Mouse (Mus musculus): ENCODE results near the gene C5ar1. TPM values are rescaled to one million over a fixed set of nuclear protein-coding genes. Genes with fewer than 3 reads are reported as not detected.

C5ar1 gene
- polyA plus RNA-seq, 1 experiment from 2014 or later: 2.4 TPM

DNA sequence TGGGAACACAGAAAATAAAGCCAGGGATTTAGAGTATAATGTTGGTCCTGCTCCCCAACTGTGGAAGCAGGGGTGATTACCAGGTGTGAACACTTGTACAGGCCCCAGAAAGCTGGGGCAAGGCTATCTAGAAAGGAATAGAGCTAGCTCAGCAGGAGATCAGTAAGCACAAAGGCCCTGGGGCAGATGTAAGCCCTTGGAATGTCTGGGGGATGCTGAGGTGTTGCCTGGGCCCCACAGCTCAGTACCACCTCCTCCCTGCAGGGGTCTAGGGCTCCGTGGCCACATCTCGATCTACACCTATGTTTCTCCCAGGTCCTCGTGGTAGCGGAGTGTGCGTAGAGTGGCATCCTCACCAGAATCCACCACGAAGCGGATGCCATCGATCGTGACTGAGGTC is 45.4 kb downstream of the C5ar1 start:
- Histone ChIP-seq H3K27me3 (replicated peaks; ENCODE audit: control insufficient read depth, insufficient read depth, low read length) (no peaks in the 10 kb centered on the region), H3K9ac (ENCODE audit: low read depth, low read length) (no peak overlapping the region), H3K4me3 (ENCODE audit: low read length) (no peak overlapping the region), H3K4me2 (ENCODE audit: low read length) (no peak overlapping the region), H3K27ac (ENCODE audit: low read depth, low read length) (no peak overlapping the region), H3K36me3 (ENCODE audit: control insufficient read depth, insufficient read depth, low read length) (peaks cover 31% of the 10 kb centered on the region), H3K9me3 (ENCODE audit: control insufficient read depth, low read length) (no peaks in the 10 kb centered on the region), H3K4me1 (ENCODE audit: control insufficient read depth, insufficient read depth, low read depth, low read length) (no peaks in the 10 kb centered on the region)
- no peak for ATAC-seq
- 93% methylated on average over 9 of the region's 9 CpGs for WGBS

DNA sequence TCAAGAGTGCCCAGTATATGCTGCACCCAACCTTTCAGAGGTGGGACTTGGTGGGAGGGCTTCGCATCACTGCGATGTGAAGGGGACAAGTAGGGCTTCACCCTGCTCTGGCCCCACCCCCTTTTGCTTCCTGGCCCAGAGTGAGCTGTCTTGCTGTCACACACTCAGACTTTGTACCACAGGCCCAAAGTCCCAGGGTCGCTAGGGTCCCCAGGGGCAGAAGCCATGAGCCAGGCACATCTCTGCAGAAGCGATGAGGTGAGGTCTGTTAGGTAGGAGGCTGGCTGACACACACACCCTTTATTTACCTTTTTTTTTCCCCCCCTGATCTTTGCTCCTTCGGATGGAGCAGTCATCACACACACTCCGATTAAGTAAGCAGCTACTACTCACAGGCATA is 46.1 kb downstream of the C5ar1 start:
- no peaks in the 10 kb centered on the region for H3K27me3 ChIP-seq (replicated peaks; ENCODE audit: control insufficient read depth, insufficient read depth, low read length)
- H3K9me3 ChIP-seq (ENCODE audit: control insufficient read depth, low read length): no peaks in the 10 kb centered on the region
- ATAC-seq: no peak
- no peak overlapping the region for H3K4me2 ChIP-seq (ENCODE audit: low read length)
- 86% methylated on average over 6 of the region's 6 CpGs for WGBS
- H3K36me3 ChIP-seq (ENCODE audit: control insufficient read depth, insufficient read depth, low read length): peaks cover 30% of the 10 kb centered on the region
- H3K9ac ChIP-seq (ENCODE audit: low read depth, low read length): no peak overlapping the region
- no peak overlapping the region for H3K27ac ChIP-seq (ENCODE audit: low read depth, low read length)
- H3K4me1 ChIP-seq (ENCODE audit: control insufficient read depth, insufficient read depth, low read depth, low read length): no peaks in the 10 kb centered on the region
- H3K4me3 ChIP-seq (ENCODE audit: low read length): no peak overlapping the region

DNA sequence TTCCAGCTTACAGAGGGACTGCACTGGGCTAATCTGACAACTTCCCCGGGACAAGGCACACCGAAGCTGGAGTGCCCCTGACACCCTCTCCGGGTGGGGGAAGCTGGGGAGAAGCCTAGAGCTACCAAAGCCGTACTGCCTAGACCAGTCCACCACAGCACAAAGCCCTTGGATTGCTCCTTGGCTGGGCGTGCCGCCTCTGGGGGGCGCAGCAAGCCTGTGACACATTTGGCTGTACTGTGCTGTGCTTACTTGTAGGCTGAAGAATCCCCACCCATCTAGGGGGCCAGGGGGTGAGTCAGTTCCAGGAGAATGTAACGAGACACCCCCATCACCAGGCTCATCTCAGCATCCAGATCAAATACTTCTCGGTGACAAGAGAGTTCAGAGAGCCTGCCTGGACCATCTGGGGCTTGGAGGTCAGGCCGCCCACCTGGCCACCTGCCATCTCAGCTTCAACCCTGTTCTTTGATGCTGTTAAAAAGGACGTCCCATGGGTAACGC is 48.4 kb downstream of the C5ar1 start:
- Histone ChIP-seq H3K4me3 (ENCODE audit: low read length) (no peak overlapping the region), H3K27ac (ENCODE audit: low read depth, low read length) (no peak overlapping the region), H3K9ac (ENCODE audit: low read depth, low read length) (no peak overlapping the region), H3K27me3 (replicated peaks; ENCODE audit: control insufficient read depth, insufficient read depth, low read length) (no peaks in the 10 kb centered on the region), H3K36me3 (ENCODE audit: control insufficient read depth, insufficient read depth, low read length) (peaks cover 23% of the 10 kb centered on the region), H3K4me2 (ENCODE audit: low read length) (no peak overlapping the region), H3K4me1 (ENCODE audit: control insufficient read depth, insufficient read depth, low read depth, low read length) (no peaks in the 10 kb centered on the region), H3K9me3 (ENCODE audit: control insufficient read depth, low read length) (no peaks in the 10 kb centered on the region)
- 77% methylated on average over 12 of the region's 12 CpGs for whole genome bisulfite sequencing
- ATAC-seq: no peak

DNA sequence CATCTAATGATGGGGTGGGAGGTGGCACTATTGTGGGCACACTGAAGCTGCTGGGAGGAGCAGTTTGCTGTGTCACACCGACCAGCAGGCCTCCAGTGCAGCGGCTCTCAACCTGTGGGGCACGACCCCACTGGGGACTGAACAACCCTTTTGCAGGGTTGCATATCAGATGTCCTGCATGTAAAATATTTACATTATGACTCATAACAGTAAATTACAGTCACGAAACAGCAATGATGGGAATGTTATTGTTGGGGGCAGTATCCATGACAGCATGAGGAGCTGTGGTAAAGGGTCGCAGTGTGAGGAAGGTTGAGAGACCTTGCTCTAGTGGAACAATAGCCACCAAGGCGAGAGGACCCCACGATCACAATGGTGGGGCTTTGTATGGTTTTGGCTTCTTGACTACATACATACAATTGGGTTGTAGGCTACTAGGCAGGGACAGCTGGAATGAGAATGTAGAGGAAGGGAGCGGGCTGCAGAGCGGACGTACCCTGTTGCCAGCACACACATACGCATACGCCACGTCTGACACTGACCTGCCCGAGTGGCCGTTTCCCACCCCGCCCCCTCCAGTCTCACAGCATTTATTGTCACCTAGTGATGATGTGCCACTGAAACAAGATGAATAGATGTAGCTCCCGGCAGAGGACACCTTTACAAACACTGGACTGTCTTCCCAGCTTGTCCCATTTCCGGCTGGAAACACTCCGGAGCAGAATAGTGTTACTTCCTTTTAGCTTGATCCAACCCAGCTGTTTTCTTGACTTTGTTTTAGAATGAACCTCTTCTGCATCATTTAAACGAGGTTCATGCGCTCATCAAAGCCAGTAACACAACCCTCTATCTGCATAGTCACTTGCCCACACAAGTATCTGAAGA is 50.3 kb downstream of the C5ar1 start:
- Histone ChIP-seq H3K9me3 (ENCODE audit: control insufficient read depth, low read length) (no peaks in the 10 kb centered on the region), H3K9ac (ENCODE audit: low read depth, low read length) (no peak overlapping the region), H3K4me2 (ENCODE audit: low read length) (no peak overlapping the region), H3K4me3 (ENCODE audit: low read length) (no peak overlapping the region), H3K36me3 (ENCODE audit: control insufficient read depth, insufficient read depth, low read length) (peaks cover 22% of the 10 kb centered on the region), H3K4me1 (ENCODE audit: control insufficient read depth, insufficient read depth, low read depth, low read length) (no peaks in the 10 kb centered on the region), H3K27me3 (replicated peaks; ENCODE audit: control insufficient read depth, insufficient read depth, low read length) (no peaks in the 10 kb centered on the region), H3K27ac (ENCODE audit: low read depth, low read length) (no peak overlapping the region)
- WGBS: 89% methylated on average over 21 of the region's 21 CpGs
- no peak for ATAC-seq

DNA sequence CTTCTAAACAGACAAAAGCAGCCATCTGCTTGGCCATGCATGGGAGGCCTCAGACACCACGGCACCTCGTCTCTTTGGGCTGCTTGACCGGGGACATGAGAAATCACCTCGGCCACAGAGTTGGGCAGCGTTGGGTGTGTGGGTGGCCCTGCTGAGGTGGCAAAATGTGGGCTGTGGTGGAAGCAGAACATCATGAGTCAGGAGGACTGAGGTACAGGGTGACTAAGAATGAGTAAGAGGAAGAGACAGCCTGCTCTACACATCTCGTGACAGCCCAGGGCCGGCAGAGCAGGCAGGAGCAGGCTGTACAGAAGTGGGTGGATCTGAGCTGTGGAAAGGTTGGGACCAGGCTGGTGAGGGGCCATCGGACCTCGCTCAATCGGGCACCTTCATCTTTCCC is 51.8 kb downstream of the C5ar1 start:
- 82% methylated on average over 10 of the region's 10 CpGs for WGBS
- Histone ChIP-seq H3K27ac (ENCODE audit: low read depth, low read length) (no peak overlapping the region), H3K36me3 (ENCODE audit: control insufficient read depth, insufficient read depth, low read length) (peaks cover 27% of the 10 kb centered on the region), H3K4me2 (ENCODE audit: low read length) (no peak overlapping the region), H3K9ac (ENCODE audit: low read depth, low read length) (no peak overlapping the region), H3K27me3 (replicated peaks; ENCODE audit: control insufficient read depth, insufficient read depth, low read length) (no peaks in the 10 kb centered on the region), H3K9me3 (ENCODE audit: control insufficient read depth, low read length) (no peaks in the 10 kb centered on the region), H3K4me1 (ENCODE audit: control insufficient read depth, insufficient read depth, low read depth, low read length) (no peaks in the 10 kb centered on the region), H3K4me3 (ENCODE audit: low read length) (no peak overlapping the region)
- no peak for ATAC-seq

DNA sequence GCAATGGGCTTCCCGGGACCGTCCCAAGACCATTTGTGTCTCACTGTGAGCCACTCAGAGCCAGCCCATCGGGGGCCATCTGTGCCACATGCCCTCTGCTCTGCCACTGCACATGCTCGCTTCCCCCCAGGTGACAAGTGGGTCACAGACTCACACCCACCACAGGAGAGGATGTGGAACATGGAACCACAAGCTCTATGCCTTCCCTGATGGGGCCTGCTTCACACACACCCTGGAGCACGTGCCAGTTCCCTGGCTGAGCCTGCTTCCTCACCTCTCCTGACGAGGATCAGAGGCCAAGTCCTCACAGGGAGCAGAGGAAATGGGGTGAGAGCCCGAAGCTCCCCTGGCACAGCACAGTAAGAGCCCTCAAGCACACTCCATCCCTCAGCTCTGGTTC is 52.3 kb downstream of the C5ar1 start:
- Histone ChIP-seq H3K9me3 (ENCODE audit: control insufficient read depth, low read length) (no peaks in the 10 kb centered on the region), H3K27ac (ENCODE audit: low read depth, low read length) (no peak overlapping the region), H3K4me2 (ENCODE audit: low read length) (no peak overlapping the region), H3K4me1 (ENCODE audit: control insufficient read depth, insufficient read depth, low read depth, low read length) (no peaks in the 10 kb centered on the region), H3K27me3 (replicated peaks; ENCODE audit: control insufficient read depth, insufficient read depth, low read length) (no peaks in the 10 kb centered on the region), H3K4me3 (ENCODE audit: low read length) (no peak overlapping the region), H3K9ac (ENCODE audit: low read depth, low read length) (no peak overlapping the region), H3K36me3 (ENCODE audit: control insufficient read depth, insufficient read depth, low read length) (peaks cover 27% of the 10 kb centered on the region)
- ATAC-seq: no peak
- 86% methylated on average over 7 of the region's 7 CpGs for WGBS

DNA sequence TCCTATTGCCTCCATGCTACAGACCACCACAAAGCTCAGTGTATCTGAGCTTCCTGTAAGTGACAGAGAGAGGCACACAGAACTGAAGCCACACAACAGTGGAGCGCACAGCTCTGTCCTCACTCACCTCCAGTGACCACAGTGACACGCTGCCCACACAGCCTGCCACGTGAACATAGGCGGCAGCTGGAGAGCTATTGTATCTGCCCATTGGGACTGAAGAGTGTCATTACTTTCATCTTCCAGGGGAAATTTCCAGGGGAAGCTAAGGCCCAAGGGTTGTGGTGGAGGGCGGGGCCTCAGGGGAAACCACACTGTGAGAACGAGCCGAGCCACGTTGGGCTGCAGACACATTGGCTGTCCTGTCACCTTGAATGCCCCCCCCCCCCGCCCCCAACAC is 54.5 kb downstream of the C5ar1 start:
- Histone ChIP-seq H3K36me3 (ENCODE audit: control insufficient read depth, insufficient read depth, low read length) (peaks cover 22% of the 10 kb centered on the region), H3K27me3 (replicated peaks; ENCODE audit: control insufficient read depth, insufficient read depth, low read length) (no peaks in the 10 kb centered on the region), H3K4me3 (ENCODE audit: low read length) (no peak overlapping the region), H3K4me2 (ENCODE audit: low read length) (no peak overlapping the region), H3K9me3 (ENCODE audit: control insufficient read depth, low read length) (no peaks in the 10 kb centered on the region), H3K27ac (ENCODE audit: low read depth, low read length) (no peak overlapping the region), H3K4me1 (ENCODE audit: control insufficient read depth, insufficient read depth, low read depth, low read length) (no peaks in the 10 kb centered on the region), H3K9ac (ENCODE audit: low read depth, low read length) (no peak overlapping the region)
- 81% methylated on average over 9 of the region's 9 CpGs for WGBS
- ATAC-seq: no peak

DNA sequence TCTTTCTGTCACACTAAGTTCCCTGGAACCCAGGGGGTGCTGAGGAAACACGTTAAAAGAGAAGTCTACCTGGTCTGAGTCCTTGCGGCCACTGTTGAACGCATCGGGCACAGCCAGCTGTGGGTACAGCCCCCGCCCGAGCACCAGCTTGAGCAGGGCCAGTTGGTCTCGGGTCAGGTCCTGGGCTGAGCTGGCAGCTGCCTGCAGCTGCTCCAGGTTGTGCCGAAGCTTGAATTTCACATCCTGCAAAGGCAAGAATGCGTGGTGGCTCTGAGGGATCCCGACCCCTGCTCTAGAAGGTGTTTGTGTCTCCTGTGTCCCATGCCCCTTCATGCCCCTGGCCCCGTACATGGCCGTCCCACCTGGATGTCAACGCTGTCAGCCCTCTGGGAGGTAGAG is 55.8 kb downstream of the C5ar1 start:
- H3K36me3 ChIP-seq (ENCODE audit: control insufficient read depth, insufficient read depth, low read length): peaks cover 26% of the 10 kb centered on the region
- WGBS: 94% methylated on average over 13 of the region's 13 CpGs

DNA sequence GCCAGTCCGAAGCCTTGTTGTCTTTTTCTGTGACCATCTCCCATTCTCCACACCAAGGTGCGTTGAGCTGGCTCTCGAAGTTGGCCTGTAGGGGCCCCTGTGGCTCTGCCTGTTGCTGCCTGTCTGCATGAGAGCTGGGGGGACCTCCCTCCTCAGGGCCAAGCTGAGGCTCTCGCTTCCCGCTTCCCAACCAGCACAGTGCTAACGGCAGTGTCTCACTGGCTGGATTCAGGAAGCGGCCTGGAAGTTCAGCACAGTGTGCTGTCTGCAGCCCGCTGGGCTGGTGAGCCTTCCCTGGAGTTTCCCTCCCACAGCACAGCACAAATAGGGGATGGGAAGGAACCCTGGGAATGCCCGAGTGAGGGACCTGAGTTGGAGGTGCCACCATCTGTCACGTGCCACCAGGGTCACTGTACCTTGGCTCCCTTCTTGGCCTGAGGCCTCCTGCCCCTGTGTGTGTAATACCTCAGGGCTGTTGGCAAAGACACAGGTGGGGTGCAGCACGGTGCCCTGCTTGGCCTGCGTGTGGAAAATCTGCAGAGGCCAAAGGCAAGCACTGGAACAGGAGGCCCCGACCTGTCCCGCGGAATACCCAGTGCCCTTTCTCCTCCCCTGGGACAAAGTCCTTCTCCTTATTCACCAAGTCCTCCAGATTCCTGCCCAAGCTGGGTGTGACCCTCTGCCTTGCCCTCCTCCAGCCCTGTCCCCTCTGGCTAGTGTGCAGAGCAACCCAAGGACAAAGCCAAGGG is 56.4 kb downstream of the C5ar1 start:
- Histone ChIP-seq H3K9ac (ENCODE audit: low read depth, low read length) (no peak overlapping the region), H3K4me1 (ENCODE audit: control insufficient read depth, insufficient read depth, low read depth, low read length) (no peaks in the 10 kb centered on the region), H3K27me3 (replicated peaks; ENCODE audit: control insufficient read depth, insufficient read depth, low read length) (no peaks in the 10 kb centered on the region), H3K4me2 (ENCODE audit: low read length) (no peak overlapping the region), H3K36me3 (ENCODE audit: control insufficient read depth, insufficient read depth, low read length) (peaks cover 31% of the 10 kb centered on the region), H3K27ac (ENCODE audit: low read depth, low read length) (no peak overlapping the region), H3K4me3 (ENCODE audit: low read length) (no peak overlapping the region), H3K9me3 (ENCODE audit: control insufficient read depth, low read length) (no peaks in the 10 kb centered on the region)
- 83% methylated on average over 15 of the region's 15 CpGs for WGBS
- no peak for ATAC-seq

More for the DNA sequence above, 55.8 kb downstream of the C5ar1 start:
- no peaks in the 10 kb centered on the region for H3K4me1 ChIP-seq (ENCODE audit: control insufficient read depth, insufficient read depth, low read depth, low read length)
- no peaks in the 10 kb centered on the region for H3K27me3 ChIP-seq (replicated peaks; ENCODE audit: control insufficient read depth, insufficient read depth, low read length)
- H3K9ac ChIP-seq (ENCODE audit: low read depth, low read length): no peak overlapping the region
- ATAC-seq: no peak
- no peak overlapping the region for H3K4me3 ChIP-seq (ENCODE audit: low read length)
- no peaks in the 10 kb centered on the region for H3K9me3 ChIP-seq (ENCODE audit: control insufficient read depth, low read length)
- H3K27ac ChIP-seq (ENCODE audit: low read depth, low read length): no peak overlapping the region
- H3K4me2 ChIP-seq (ENCODE audit: low read length): no peak overlapping the region
